Mouse (Mus musculus) bone marrow, adult 2 months (tissue): Measurements from ENCODE around the gene Lpar2.

ENCODE experiments used
- CTCF ChIP-seq: fragments of 200-500 bp; IDR thresholded peaks from 2 replicates; pipeline ENCODE4 v1.5.1; 2011; ENCODE audit warnings: low read length, control low read depth; ENCODE audit not compliant: control insufficient read depth, insufficient read depth
- POLR2A ChIP-seq: fragments of 200-500 bp; IDR thresholded peaks from 2 replicates; pipeline ENCODE4 v1.6.1; 2011; ENCODE audit warnings: low read depth, mild to moderate bottlenecking, control low read depth, low read length, borderline replicate concordance; ENCODE audit not compliant: control insufficient read depth

GRCm38 (mm10) chr8:69775149-69775534, 47.1 kb upstream of the Lpar2 start:
- TF ChIP-seq POLR2A (no peak), CTCF (no peak)
